Mouse (Mus musculus) kidney, embryonic 16.5 days (tissue): ENCODE measurements around the gene Dnaic2. TPM values are rescaled to one million over a fixed set of nuclear protein-coding genes. Genes with fewer than 3 reads are reported as not detected.

ENCODE experiments used
- ATAC-seq: fragments of 200-750 bp; cut with Nextera tagmentation; 2 replicates; pipeline ENCODE4 v1.8.0; 2017; ENCODE audit warnings: moderate TSS enrichment; ENCODE audit not compliant: low FRiP score, low TSS enrichment
- H3K27ac ChIP-seq: fragments of 300-500 bp; sonication (generic); 2 replicates; pipeline ENCODE4 v1.5.1; 2014; ENCODE audit warnings: low read length
- H3K27me3 ChIP-seq: fragments of 300-500 bp; sonication (generic); 2 replicates; pipeline ENCODE4 v1.6.1; 2014; ENCODE audit warnings: low read length, control low read depth, mixed read lengths; ENCODE audit not compliant: insufficient read depth
- H3K36me3 ChIP-seq: fragments of 300-500 bp; sonication (generic); 2 replicates; pipeline ENCODE4 v1.6.1; 2014; ENCODE audit warnings: low read length, control low read depth, mixed read lengths; ENCODE audit not compliant: insufficient read depth
- H3K4me1 ChIP-seq: fragments of 300-500 bp; sonication (generic); 2 replicates; pipeline ENCODE4 v1.6.1; 2014; ENCODE audit warnings: low read length, control low read depth, mixed read lengths; ENCODE audit not compliant: insufficient read depth
- H3K4me2 ChIP-seq: fragments of 300-500 bp; sonication (generic); replicated peaks from 2 replicates; pipeline ENCODE4 v1.6.1; 2014; ENCODE audit warnings: low read depth, low read length
- H3K4me3 ChIP-seq: fragments of 300-500 bp; sonication (generic); 2 replicates; pipeline ENCODE4 v1.5.1; 2014; ENCODE audit warnings: mild to moderate bottlenecking, low read length
- H3K9ac ChIP-seq: fragments of 300-500 bp; sonication (generic); replicated peaks from 2 replicates; pipeline ENCODE4 v1.6.1; 2014; ENCODE audit warnings: low read length
- H3K9me3 ChIP-seq: fragments of 300-500 bp; sonication (generic); 2 replicates; pipeline ENCODE4 v1.6.1; 2016; ENCODE audit warnings: low read length, control low read depth
- WGBS: fragments of 180-500 bp; shearing (Covaris S2); extraction: QIAGEN DNeasy Blood & Tissue Kit; methylation state at CpG from one replicate; pipeline ENCODE4 v1.1.7; 2014; 5-methylcytosine and 5-hydroxymethylcytosine counted together
- polyA plus RNA-seq: library from polyadenylated mRNA; unstranded; fragments of >200 nt; fragmentation: Nextera tagmentation; extraction: Ambion mirVana; gene quantifications from 2 replicates; pipeline ENCODE4 v1.2.1, GENCODE M21; 2015

Dnaic2 gene
- polyA plus RNA-seq, 1 experiment from 2014 or later = 0.44 TPM

- no peak overlapping the region for H3K4me3 ChIP-seq
- no peak overlapping the region for H3K4me2 ChIP-seq
- no peak overlapping the region for H3K27ac ChIP-seq
- H3K36me3 ChIP-seq = peaks cover 9% of the 10 kb centered on the region; the same call in 1 of the 2 replicates
- ATAC-seq = no peak
- H3K9ac ChIP-seq = no peak overlapping the region
- WGBS = 82% methylated on average over 9 of the region's 9 CpGs
- H3K9me3 ChIP-seq = no peaks in the 10 kb centered on the region
- no peaks in the 10 kb centered on the region for H3K27me3 ChIP-seq
- H3K4me1 ChIP-seq = peaks cover 24% of the 10 kb centered on the region
These were observed 41.6 kb upstream of the Dnaic2 start for GRCm38 (mm10) chr11:114685526-114686040.

DNA sequence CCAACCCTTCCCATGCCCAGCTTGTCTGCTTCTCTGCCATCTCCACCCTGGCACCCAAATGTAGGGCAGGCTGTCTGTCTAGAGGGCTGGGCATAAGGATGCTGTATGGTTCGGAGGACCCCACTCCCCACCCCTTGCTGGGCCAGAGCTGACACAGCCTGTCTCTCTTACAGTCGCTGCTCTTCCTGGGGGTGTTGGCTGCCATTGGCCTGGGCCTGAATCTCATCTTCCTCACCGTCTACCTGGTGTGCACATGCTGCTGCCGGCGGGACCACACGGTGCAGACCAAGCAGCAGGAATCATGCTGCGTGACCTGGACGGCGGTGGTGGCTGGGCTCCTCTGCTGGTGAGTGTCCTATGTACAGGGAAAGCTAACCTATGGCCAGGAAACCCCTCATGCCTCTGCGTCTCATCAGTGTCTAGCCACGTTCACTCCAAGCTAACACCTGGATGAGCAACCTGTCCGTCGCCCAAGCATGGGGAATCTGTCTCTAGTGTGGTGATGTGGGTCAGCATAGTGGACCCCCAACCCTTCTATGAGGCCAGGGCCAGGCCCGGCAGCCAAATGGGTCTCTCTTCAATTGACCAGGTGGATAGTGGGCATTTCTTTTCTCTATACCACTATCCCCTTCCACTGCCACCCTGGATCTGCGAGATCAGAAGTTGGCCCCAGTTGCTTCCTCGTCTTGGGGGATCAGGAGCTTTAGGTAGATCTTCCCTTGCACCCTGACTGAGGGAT, 40.8 kb upstream of the Dnaic2 start:
- no peaks in the 10 kb centered on the region for H3K9me3 ChIP-seq
- no peak overlapping the region for H3K9ac ChIP-seq
- no peak overlapping the region for H3K4me2 ChIP-seq
- peaks cover 9% of the 10 kb centered on the region; the same call in 1 of the 2 replicates for H3K36me3 ChIP-seq
- no peak for ATAC-seq
- H3K27ac ChIP-seq = no peak overlapping the region
- H3K4me1 ChIP-seq = peaks cover 17% of the 10 kb centered on the region
- no peaks in the 10 kb centered on the region for H3K27me3 ChIP-seq
- no peak overlapping the region for H3K4me3 ChIP-seq
- WGBS = 89% methylated on average over 16 of the region's 16 CpGs

DNA sequence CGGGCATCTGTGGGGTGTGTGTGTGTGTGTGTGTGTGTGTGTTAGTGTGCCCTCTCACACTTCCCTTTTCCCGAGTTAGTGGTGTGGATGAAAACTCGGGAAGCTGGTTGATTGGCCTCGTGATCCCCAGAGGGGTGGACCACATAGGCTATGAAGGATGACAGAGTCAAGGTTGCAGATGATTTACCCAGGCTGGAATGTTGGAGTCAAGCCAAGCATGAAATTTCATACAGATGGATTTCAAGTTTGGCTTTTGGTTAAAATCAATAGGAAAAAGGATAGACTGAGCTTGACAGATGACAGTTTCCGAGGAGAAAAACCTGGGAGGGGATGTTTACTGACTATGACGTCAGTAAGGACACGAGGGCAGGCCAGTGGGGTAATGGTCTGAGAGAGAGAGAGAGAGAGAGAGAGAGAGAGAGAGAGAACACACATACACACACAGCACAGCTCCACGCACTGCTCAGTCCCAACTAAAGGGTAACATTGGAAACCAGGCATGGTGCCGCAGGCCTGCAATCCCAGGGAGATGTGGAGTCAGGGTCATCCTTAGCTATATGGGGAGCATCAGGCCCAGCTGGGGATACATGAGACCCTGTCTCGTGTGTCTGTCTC, 39.5 kb upstream of the Dnaic2 start:
- Histone ChIP-seq H3K27ac (peak overlapping the region; percentile 58; the same call in 1 of the 2 replicates), H3K9ac (no peak overlapping the region), H3K4me3 (no peak overlapping the region), H3K36me3 (peaks cover 9% of the 10 kb centered on the region; the same call in 1 of the 2 replicates), H3K4me1 (peaks cover 20% of the 10 kb centered on the region), H3K27me3 (no peaks in the 10 kb centered on the region), H3K4me2 (no peak overlapping the region), H3K9me3 (no peaks in the 10 kb centered on the region)
- ATAC-seq = no peak; the same call in 1 of the 2 replicates
- 20% methylated on average over 9 of the region's 10 CpGs for WGBS

- Histone ChIP-seq H3K9me3 (no peaks in the 10 kb centered on the region), H3K9ac (no peak overlapping the region), H3K4me3 (no peak overlapping the region), H3K27me3 (no peaks in the 10 kb centered on the region), H3K4me1 (peaks cover 21% of the 10 kb centered on the region), H3K36me3 (peaks cover 9% of the 10 kb centered on the region; the same call in 1 of the 2 replicates), H3K4me2 (no peak overlapping the region), H3K27ac (no peak overlapping the region)
- no peak for ATAC-seq
- 88% methylated on average over 2 of the region's 3 CpGs for WGBS
These were observed 38.5 kb upstream of the Dnaic2 start for GRCm38 (mm10) chr11:114688729-114689128.

DNA sequence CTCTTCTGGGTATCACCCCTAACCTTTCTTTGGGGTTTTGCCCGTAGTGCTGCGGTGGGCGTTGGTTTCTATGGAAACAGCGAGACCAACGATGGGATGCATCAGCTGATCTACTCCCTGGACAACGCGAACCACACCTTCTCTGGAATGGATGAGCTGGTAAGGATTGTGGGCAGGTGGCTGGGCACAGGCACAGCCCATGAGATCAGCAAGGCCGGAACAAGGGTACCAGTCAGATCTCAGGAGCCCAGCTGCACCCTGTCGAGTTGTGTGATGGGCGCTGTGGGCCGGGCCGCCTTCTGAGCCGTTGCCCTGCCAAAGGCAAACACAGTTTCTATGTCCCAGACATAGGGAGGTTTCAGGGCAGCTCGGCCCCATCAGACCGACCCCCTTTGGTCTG, 37.0 kb upstream of the Dnaic2 start:
- Histone ChIP-seq H3K4me1 (peaks cover 10% of the 10 kb centered on the region; the same call in 1 of the 2 replicates), H3K27ac (no peak overlapping the region), H3K9ac (no peak overlapping the region), H3K36me3 (peaks cover 9% of the 10 kb centered on the region; the same call in 1 of the 2 replicates), H3K4me3 (no peak overlapping the region), H3K9me3 (no peaks in the 10 kb centered on the region), H3K27me3 (no peaks in the 10 kb centered on the region), H3K4me2 (no peak overlapping the region)
- ATAC-seq = no peak
- 90% methylated on average over 15 of the region's 15 CpGs for WGBS

DNA sequence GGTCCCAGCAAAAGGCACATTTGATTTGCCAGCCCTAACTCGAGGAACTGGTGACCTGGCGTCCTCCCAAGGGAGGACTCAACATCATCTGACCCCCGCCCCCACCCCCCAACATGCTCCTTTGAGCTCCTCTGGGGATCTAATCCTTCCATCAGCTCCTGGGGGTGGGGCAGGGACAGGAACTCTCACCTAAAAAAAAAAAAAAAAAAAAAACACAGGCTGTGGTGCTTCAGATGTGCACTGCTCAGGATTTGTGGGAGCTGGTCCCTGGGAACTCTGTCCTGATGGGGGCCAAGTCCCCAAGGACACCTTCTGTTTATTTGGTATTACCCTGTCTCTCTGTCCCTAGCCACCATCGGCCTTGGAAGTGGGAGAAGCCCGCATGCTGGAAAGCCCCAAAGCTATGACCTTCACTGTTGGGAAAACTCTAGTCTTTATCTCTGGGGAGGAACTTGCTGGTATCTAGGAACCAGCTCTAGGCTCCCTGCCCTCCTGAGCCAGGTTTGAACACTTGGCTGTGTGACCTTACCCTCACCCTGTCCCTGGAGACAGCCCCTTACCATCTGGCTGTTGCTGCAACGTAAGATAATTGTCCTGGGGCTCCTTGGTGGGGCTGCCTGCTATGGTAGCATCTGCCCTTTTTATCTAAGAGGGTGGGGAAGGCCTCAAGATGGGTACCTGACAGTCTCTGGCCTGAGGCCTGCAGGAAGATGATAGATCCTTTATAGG, 35.6 kb upstream of the Dnaic2 start:
- Histone ChIP-seq H3K4me2 (no peak overlapping the region), H3K9me3 (no peaks in the 10 kb centered on the region), H3K9ac (no peak overlapping the region), H3K27me3 (no peaks in the 10 kb centered on the region), H3K4me1 (peaks cover 10% of the 10 kb centered on the region; the same call in 1 of the 2 replicates), H3K4me3 (no peak overlapping the region), H3K27ac (no peak overlapping the region), H3K36me3 (peaks cover 9% of the 10 kb centered on the region; the same call in 1 of the 2 replicates)
- WGBS = 55% methylated on average over 6 of the region's 6 CpGs
- no peak for ATAC-seq

DNA sequence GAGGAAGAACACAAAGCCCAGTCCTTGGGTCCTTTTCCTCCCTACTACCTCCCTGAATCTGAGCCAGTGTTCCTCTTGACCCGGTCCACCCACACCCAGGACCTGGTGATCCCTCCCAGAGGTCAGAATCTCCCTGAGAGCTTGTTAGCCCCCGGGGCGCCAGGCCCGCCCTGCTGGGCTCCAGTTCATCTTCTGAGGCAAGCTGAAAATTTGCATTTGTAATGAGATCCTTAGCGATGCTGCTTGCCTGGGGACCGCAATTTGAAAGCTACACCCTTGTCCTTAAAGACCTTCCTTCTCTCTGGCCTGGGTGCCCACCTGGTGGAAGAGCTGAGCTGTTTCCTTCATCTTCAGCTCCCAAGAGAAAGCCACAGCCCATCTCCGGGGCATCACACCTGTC, 34.6 kb upstream of the Dnaic2 start:
- Histone ChIP-seq H3K4me2 (no peak overlapping the region), H3K36me3 (peaks cover 12% of the 10 kb centered on the region; the same call in 1 of the 2 replicates), H3K27ac (no peak overlapping the region), H3K4me3 (no peak overlapping the region), H3K4me1 (peaks cover 10% of the 10 kb centered on the region; the same call in 1 of the 2 replicates), H3K9ac (no peak overlapping the region), H3K27me3 (no peaks in the 10 kb centered on the region), H3K9me3 (no peaks in the 10 kb centered on the region)
- ATAC-seq = no peak
- WGBS = 38% methylated on average over 7 of the region's 7 CpGs

- Histone ChIP-seq H3K4me2 (no peak overlapping the region), H3K36me3 (peaks cover 12% of the 10 kb centered on the region; the same call in 1 of the 2 replicates), H3K9ac (no peak overlapping the region), H3K27ac (no peak overlapping the region), H3K9me3 (no peaks in the 10 kb centered on the region), H3K4me3 (no peak overlapping the region), H3K4me1 (0 out of 2 replicates have a peak, but pooled peaks cover 4% of the 10 kb centered on the region), H3K27me3 (no peaks in the 10 kb centered on the region)
- no peak for ATAC-seq
- WGBS = 89% methylated on average over 6 of the region's 6 CpGs
These were observed 33.8 kb upstream of the Dnaic2 start for GRCm38 (mm10) chr11:114693456-114693855.

DNA sequence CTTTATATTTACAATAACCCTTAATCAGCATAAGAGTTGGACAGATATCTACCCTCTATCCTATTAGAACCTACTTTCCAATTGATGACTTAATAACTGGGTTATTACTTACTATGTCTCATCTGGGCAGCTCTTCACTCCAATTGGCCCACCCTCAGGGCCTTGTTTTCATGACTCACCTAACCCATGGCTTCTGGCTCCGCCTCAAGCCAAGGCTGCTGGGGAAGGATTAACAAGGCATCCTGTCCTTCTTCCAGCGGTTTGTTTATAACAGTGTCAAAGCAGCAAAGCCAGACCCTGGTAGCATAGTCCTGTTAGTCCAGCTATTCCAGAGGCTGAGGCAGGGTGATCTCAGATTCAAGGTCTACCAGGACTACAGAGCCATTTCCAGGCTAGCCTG, 32.8 kb upstream of the Dnaic2 start:
- H3K4me2 ChIP-seq = no peak overlapping the region
- no peaks in the 10 kb centered on the region for H3K27me3 ChIP-seq
- H3K36me3 ChIP-seq = peaks cover 12% of the 10 kb centered on the region; the same call in 1 of the 2 replicates
- no peak overlapping the region for H3K9ac ChIP-seq
- H3K4me1 ChIP-seq = 0 out of 2 replicates have a peak, but pooled peaks cover 4% of the 10 kb centered on the region
- 78% methylated on average over 2 of the region's 2 CpGs for WGBS
- H3K27ac ChIP-seq = no peak overlapping the region
- H3K9me3 ChIP-seq = no peaks in the 10 kb centered on the region
- ATAC-seq = no peak
- H3K4me3 ChIP-seq = no peak overlapping the region
